Mouse (Mus musculus): ENCODE results near the gene Gm4779. TPM values are rescaled to one million over a fixed set of nuclear protein-coding genes. Genes with fewer than 3 reads are reported as not detected.
"Not testable (repeated sequence)": the region's sequence is repeated elsewhere in the genome, so short reads cannot be mapped to it uniquely, and the experiment has no call there.

The Gm4779 gene
- total RNA-seq (2021) = not detected
- long read RNA-seq, experiment 1 = 0 reads
- long read RNA-seq, experiment 2 = 0 reads

- DNase-seq = no peak
Observed at GRCm38 (mm10) chrX:101794342-101794741, at the start of gene Gm4779, which contains the start of gene 8030474K03Rik. Gene Gm4779, minus strand, starts transcription at chrX:101794423. Gene 8030474K03Rik, plus strand, starts transcription at chrX:101794656.

GRCm38 (mm10) chrX:101819980-101820379 lies 25.8 kb upstream of the Gm4779 start:
- not testable (repeated sequence) for DNase-seq

- DNase-seq = no peak
Observed at GRCm38 (mm10) chrX:101819163-101819562, 24.9 kb upstream of the Gm4779 start.

- no peak for DNase-seq
Observed at GRCm38 (mm10) chrX:101811750-101812149, 17.5 kb upstream of the Gm4779 start.

GRCm38 (mm10) chrX:101805512-101805911 lies 11.3 kb upstream of the Gm4779 start:
- DNase-seq = no peak

GRCm38 (mm10) chrX:101791551-101791950 lies 2.7 kb downstream of the Gm4779 start:
- DNase-seq = peak; percentile 13

GRCm38 (mm10) chrX:101772035-101772434 lies 22.2 kb downstream of the Gm4779 start:
- DNase-seq = no peak

- no peak for DNase-seq
Observed at GRCm38 (mm10) chrX:101770307-101770706, 23.9 kb downstream of the Gm4779 start.

- no peak for DNase-seq
Observed at GRCm38 (mm10) chrX:101769478-101769877, 24.7 kb downstream of the Gm4779 start.

GRCm38 (mm10) chrX:101767280-101767679 lies 26.9 kb downstream of the Gm4779 start:
- DNase-seq = no peak

GRCm38 (mm10) chrX:101765111-101765510 lies 29.1 kb downstream of the Gm4779 start:
- no peak for DNase-seq

- no peak for DNase-seq
Observed at GRCm38 (mm10) chrX:101764621-101765020, 29.6 kb downstream of the Gm4779 start.

- DNase-seq = no peak
Observed at GRCm38 (mm10) chrX:101754478-101754877, 39.7 kb downstream of the Gm4779 start.

- DNase-seq = no peak
Observed at GRCm38 (mm10) chrX:101750144-101750543, 44.1 kb downstream of the Gm4779 start.

GRCm38 (mm10) chrX:101741064-101741433 lies 53.2 kb downstream of the Gm4779 start:
- DNase-seq = no peak

- DNase-seq = no peak
Observed at GRCm38 (mm10) chrX:101740335-101741063, 53.7 kb downstream of the Gm4779 start.

Other genes starting within 250 kb of the Gm4779 start
- 10 to 100 TPM; 56.9 to 62.1 TPM for gene Ogt, start 154.4 kb downstream of the Gm4779 start, total RNA-seq (2021)
- gene Cxcr3, start 60.2 kb downstream of the Gm4779 start, total RNA-seq (2021) = under 1 TPM in 1 of 2 experiments, not detected in 1; 0.16 TPM
- gene 8030474K03Rik, start 233 bp upstream of the Gm4779 start, total RNA-seq (2021) = not detected
- gene Nhsl2, start 55.0 kb upstream of the Gm4779 start, total RNA-seq (2021) = 1 to 10 TPM; 2.0 to 3.6 TPM